Mouse (Mus musculus) gastrocnemius, postnatal 36 days (tissue): Measurements from ENCODE around the gene Ciao1. TPM values are rescaled to one million over a fixed set of nuclear protein-coding genes. Genes with fewer than 3 reads are reported as not detected.
"Not testable (repeated sequence)": the region's sequence is repeated elsewhere in the genome, so short reads cannot be mapped to it uniquely, and the experiment has no call there.

Experiments used
- DNase-seq, 2 experiments: peaks; one replicate each; pipeline ENCODE4 v3.0.0; 2022
- intact Hi-C: fragments of 180-260 bp; cut with DNase I; formaldehyde crosslinking; loops from one replicate; pipeline ENCODE4 v1.15.1; 2025
- total RNA-seq, 2 experiments: library from RNA; stranded (reverse); gene quantifications; 2 replicates each; pipeline ENCODE4 v1.2.3; 2021

Ciao1 gene
- total RNA-seq, 2 experiments from 2014 or later, result 48.6 to 51.0 TPM

- intact Hi-C loops, result no loop called here
- no peak for DNase-seq
Measured at GRCm38 (mm10) chr2:127251880-127252527, 4.4 kb upstream of the Ciao1 start.

- DNase-seq, result no peak
Measured at GRCm38 (mm10) chr2:127251457-127251856, 3.8 kb upstream of the Ciao1 start.

GRCm38 (mm10) chr2:127250291-127251008 is 2.8 kb upstream of the Ciao1 start:
- intact Hi-C loops, result no loop called here
- no peak for DNase-seq

More at GRCm38 (mm10) chr2:127251457-127251856, 3.8 kb upstream of the Ciao1 start:
- intact Hi-C loops, result no loop called here

GRCm38 (mm10) chr2:127248334-127249004 is 853 bp upstream of the Ciao1 start:
- intact Hi-C loops, result loop anchor here (2.0 to 5.0 kb wide), 2 partner anchors 22 to 94 kb away; partner anchors contain the start of gene Stard7
- DNase-seq, result no peak

GRCm38 (mm10) chr2:127240065-127240464 is 7.6 kb downstream of the Ciao1 start:
- intact Hi-C loops, result no loop called here
- DNase-seq, result no peak

- DNase-seq, result no peak
- intact Hi-C loops, result no loop called here
Measured at GRCm38 (mm10) chr2:127237897-127238610, 9.6 kb downstream of the Ciao1 start.

- intact Hi-C loops, result no loop called here
- DNase-seq, result no peak
Measured at GRCm38 (mm10) chr2:127225261-127225660, 22.4 kb downstream of the Ciao1 start.

- intact Hi-C loops, result loop anchor here (10.0 kb wide), 1 partner anchor 163 kb away; no protein-coding TSS in a partner anchor
- no peak for DNase-seq
Measured at GRCm38 (mm10) chr2:127217746-127218145, 29.9 kb downstream of the Ciao1 start.

- no peak for DNase-seq
- intact Hi-C loops, result loop anchor here (10.0 kb wide), 1 partner anchor 156 kb away; no protein-coding TSS in a partner anchor
Measured at GRCm38 (mm10) chr2:127210701-127211100, 36.9 kb downstream of the Ciao1 start.

GRCm38 (mm10) chr2:127208452-127208769 is 39.2 kb downstream of the Ciao1 start:
- intact Hi-C loops, result no loop called here
- DNase-seq, result no peak

- DNase-seq, result peak; percentile 88 to 89
- intact Hi-C loops, result no loop called here
Measured at GRCm38 (mm10) chr2:127207547-127208451, 39.8 kb downstream of the Ciao1 start, which contains the start of the genes 1810024B03Rik and Snrnp200. Gene 1810024B03Rik, minus strand, starts transcription at chr2:127208280. Gene Snrnp200, plus strand, starts transcription at chr2:127208386.

- DNase-seq, result no peak
- intact Hi-C loops, result no loop called here
Measured at GRCm38 (mm10) chr2:127206916-127207315, 40.7 kb downstream of the Ciao1 start.

GRCm38 (mm10) chr2:127205936-127206335 is 41.7 kb downstream of the Ciao1 start:
- DNase-seq, intact Hi-C loops: not testable (repeated sequence)

GRCm38 (mm10) chr2:127204932-127205331 is 42.7 kb downstream of the Ciao1 start:
- intact Hi-C loops, result no loop called here
- DNase-seq, result peak in 1 of 2 experiments; percentile 17

Other genes starting within 250 kb of the Ciao1 start
- 1 to 10 TPM; 6.6 to 8.7 TPM for gene Ap4e1, start 239.1 kb downstream of the Ciao1 start, total RNA-seq
- gene Blvra, start 177.2 kb downstream of the Ciao1 start, total RNA-seq, result 10 to 100 TPM; 11.6 to 11.7 TPM
- 1 to 10 TPM; 1.5 to 1.8 TPM for gene Ncaph, start 113.9 kb downstream of the Ciao1 start, total RNA-seq
- 1 to 10 TPM; 5.2 TPM for gene Itpripl1, start 104.4 kb downstream of the Ciao1 start, total RNA-seq
- gene 1810024B03Rik, start 39.5 kb downstream of the Ciao1 start, total RNA-seq, result under 1 TPM; 0.46 to 0.89 TPM
- 10 to 100 TPM; 33.0 to 39.4 TPM for gene Snrnp200, start 39.4 kb downstream of the Ciao1 start, total RNA-seq
- 10 to 100 TPM; 21.0 TPM for gene Tmem127, start 92 bp upstream of the Ciao1 start, total RNA-seq
- 100 to 1,000 TPM in 1 of 2 experiments, 10 to 100 TPM in 1; 89.2 to 110 TPM for gene Stard7, start 22.4 kb upstream of the Ciao1 start, total RNA-seq
- 1 to 10 TPM in 1 of 2 experiments, under 1 TPM in 1; 0.72 to 1.3 TPM for gene Dusp2, start 88.3 kb upstream of the Ciao1 start, total RNA-seq
- not detected for gene Astl, start 90.8 kb upstream of the Ciao1 start, total RNA-seq
- under 1 TPM; 0.48 to 0.86 TPM for gene Adra2b, start 115.4 kb upstream of the Ciao1 start, total RNA-seq
- gene Gpat2, start 177.4 kb upstream of the Ciao1 start, total RNA-seq, result not detected
- gene Fahd2a, start 196.7 kb upstream of the Ciao1 start, total RNA-seq, result 10 to 100 TPM; 22.0 to 22.7 TPM